Mouse (Mus musculus) stomach, postnatal 0 days (tissue): ENCODE measurements at regions not wholly inside any gene's neighbourhood (a gene's known extent, or its start where the extent isn't known, plus 50 kb on each side); places are given as distances from the start of the nearest gene placed in this dataset.

Experiments
- CTCF ChIP-seq: IDR thresholded peaks from 2 replicates; pipeline ENCODE4 v1.5.1; 2016; ENCODE audit warnings: antibody characterized with exemption, low read depth, mild to moderate bottlenecking, moderate library complexity
- EP300 ChIP-seq: optimal IDR thresholded peaks from 2 replicates; pipeline ENCODE3; 2016; ENCODE audit warnings: antibody characterized with exemption

GRCm38 (mm10) chr9:41697611-41698467, 426.3 kb downstream of the Sorl1 start:
- TF ChIP-seq CTCF (no peak), EP300 (no peak)
